Mouse (Mus musculus): Measurements from ENCODE around the gene Zfhx2.

Zfhx2 gene

GRCm38 (mm10) chr14:55105836-55106809 lies 14.0 kb upstream of the Zfhx2 start, which contains the start of gene Ap1g2:
Ap1g2 (minus strand) TSS chr14:55106593.
- peak in 1 of 2 experiments; percentile 69 for DNase-seq (ENCODE audit: low spot score in 2 of 2)

- DNase-seq (ENCODE audit: low spot score in 2 of 2): no peak
Measured at GRCm38 (mm10) chr14:55105386-55105785, 13.3 kb upstream of the Zfhx2 start.

- DNase-seq (ENCODE audit: low spot score in 2 of 2): no peak
Measured at GRCm38 (mm10) chr14:55104365-55104764, 12.2 kb upstream of the Zfhx2 start.

- no peak for DNase-seq (ENCODE audit: low spot score in 2 of 2)
Measured at GRCm38 (mm10) chr14:55102253-55102785, 10.2 kb upstream of the Zfhx2 start.

- peak in 1 of 2 experiments; percentile 70 for DNase-seq (ENCODE audit: low spot score in 2 of 2)
Measured at GRCm38 (mm10) chr14:55101592-55101991, 9.5 kb upstream of the Zfhx2 start.

GRCm38 (mm10) chr14:55098067-55098466 lies 5.9 kb upstream of the Zfhx2 start:
- DNase-seq (ENCODE audit: low spot score in 2 of 2): peak in 1 of 2 experiments; percentile 60

GRCm38 (mm10) chr14:55097646-55098045 lies 5.5 kb upstream of the Zfhx2 start:
- DNase-seq (ENCODE audit: low spot score in 2 of 2): no peak

GRCm38 (mm10) chr14:55096573-55097087 lies 4.5 kb upstream of the Zfhx2 start:
- DNase-seq (ENCODE audit: low spot score in 2 of 2): no peak

- DNase-seq (ENCODE audit: low spot score in 2 of 2): no peak
Measured at GRCm38 (mm10) chr14:55095671-55096070, 3.5 kb upstream of the Zfhx2 start.

- no peak for DNase-seq (ENCODE audit: low spot score in 2 of 2)
Measured at GRCm38 (mm10) chr14:55095263-55095662, 3.1 kb upstream of the Zfhx2 start.

- DNase-seq (ENCODE audit: low spot score in 2 of 2): peak; percentile 48 to 80
Measured at GRCm38 (mm10) chr14:55094704-55095231, 2.6 kb upstream of the Zfhx2 start, which contains the start of gene Thtpa. Thtpa (plus strand) TSS chr14:55094784.

GRCm38 (mm10) chr14:55093927-55094326 lies 1.8 kb upstream of the Zfhx2 start:
- DNase-seq (ENCODE audit: low spot score in 2 of 2): no peak

- DNase-seq (ENCODE audit: low spot score in 2 of 2): peak in 1 of 2 experiments; percentile 45
Measured at GRCm38 (mm10) chr14:55091209-55091865, 787 bp downstream of the Zfhx2 start.

GRCm38 (mm10) chr14:55089199-55089947 lies 2.8 kb downstream of the Zfhx2 start:
- DNase-seq (ENCODE audit: low spot score in 2 of 2): no peak

GRCm38 (mm10) chr14:55086009-55086514 lies 6.1 kb downstream of the Zfhx2 start:
- no peak for DNase-seq (ENCODE audit: low spot score in 2 of 2)

GRCm38 (mm10) chr14:55085324-55086008 lies 6.7 kb downstream of the Zfhx2 start:
- no peak for DNase-seq (ENCODE audit: low spot score in 2 of 2)

GRCm38 (mm10) chr14:55083481-55083880 lies 8.6 kb downstream of the Zfhx2 start:
- no peak for DNase-seq (ENCODE audit: low spot score in 2 of 2)

GRCm38 (mm10) chr14:55081105-55081504 lies 11.0 kb downstream of the Zfhx2 start:
- DNase-seq (ENCODE audit: low spot score in 2 of 2): no peak

- DNase-seq (ENCODE audit: low spot score in 2 of 2): peak; percentile 71 to 80
Measured at GRCm38 (mm10) chr14:55079214-55079970, 12.7 kb downstream of the Zfhx2 start.

Data from cerebellum, postnatal 4 days (tissue).